Mouse (Mus musculus) testis, adult 2 months (tissue): ENCODE measurements around the gene Prpf38b.

ENCODE experiments used
- CTCF ChIP-seq: fragments of 200-500 bp; IDR thresholded peaks from 2 replicates; pipeline ENCODE4 v1.5.1; 2012; ENCODE audit warnings: low read depth, mild to moderate bottlenecking, inconsistent platforms, low read length, moderate library complexity; ENCODE audit not compliant: control insufficient read depth, insufficient read depth, insufficient replicate concordance
- POLR2A ChIP-seq: fragments of 200-500 bp; IDR thresholded peaks from 2 replicates; pipeline ENCODE4 v1.6.1; 2012; ENCODE audit warnings: low read depth, mild to moderate bottlenecking, inconsistent platforms, low read length, moderate library complexity; ENCODE audit not compliant: control insufficient read depth

GRCm38 (mm10) chr3:108884706-108885289, 26.7 kb downstream of the Prpf38b start:
- TF ChIP-seq CTCF (no peak), POLR2A (no peak)
